Mouse (Mus musculus) thymus, adult 18-20 months (tissue): ENCODE results near the gene Aldh1l2.
"Not testable (repeated sequence)": the region's sequence is repeated elsewhere in the genome, so short reads cannot be mapped to it uniquely, and the experiment has no call there.

Source experiments
- DNase-seq, 2 experiments: peaks; one replicate each; pipeline ENCODE4 v3.0.0; 2022; ENCODE audit warnings: mixed read lengths in 2 of 2

The Aldh1l2 gene

GRCm38 (mm10) chr10:83533910-83534283, at the start of gene Aldh1l2:
TSS of gene Aldh1l2 (minus strand) at chr10:83534140.
- peak; percentile 30 to 37 for DNase-seq

DNA sequence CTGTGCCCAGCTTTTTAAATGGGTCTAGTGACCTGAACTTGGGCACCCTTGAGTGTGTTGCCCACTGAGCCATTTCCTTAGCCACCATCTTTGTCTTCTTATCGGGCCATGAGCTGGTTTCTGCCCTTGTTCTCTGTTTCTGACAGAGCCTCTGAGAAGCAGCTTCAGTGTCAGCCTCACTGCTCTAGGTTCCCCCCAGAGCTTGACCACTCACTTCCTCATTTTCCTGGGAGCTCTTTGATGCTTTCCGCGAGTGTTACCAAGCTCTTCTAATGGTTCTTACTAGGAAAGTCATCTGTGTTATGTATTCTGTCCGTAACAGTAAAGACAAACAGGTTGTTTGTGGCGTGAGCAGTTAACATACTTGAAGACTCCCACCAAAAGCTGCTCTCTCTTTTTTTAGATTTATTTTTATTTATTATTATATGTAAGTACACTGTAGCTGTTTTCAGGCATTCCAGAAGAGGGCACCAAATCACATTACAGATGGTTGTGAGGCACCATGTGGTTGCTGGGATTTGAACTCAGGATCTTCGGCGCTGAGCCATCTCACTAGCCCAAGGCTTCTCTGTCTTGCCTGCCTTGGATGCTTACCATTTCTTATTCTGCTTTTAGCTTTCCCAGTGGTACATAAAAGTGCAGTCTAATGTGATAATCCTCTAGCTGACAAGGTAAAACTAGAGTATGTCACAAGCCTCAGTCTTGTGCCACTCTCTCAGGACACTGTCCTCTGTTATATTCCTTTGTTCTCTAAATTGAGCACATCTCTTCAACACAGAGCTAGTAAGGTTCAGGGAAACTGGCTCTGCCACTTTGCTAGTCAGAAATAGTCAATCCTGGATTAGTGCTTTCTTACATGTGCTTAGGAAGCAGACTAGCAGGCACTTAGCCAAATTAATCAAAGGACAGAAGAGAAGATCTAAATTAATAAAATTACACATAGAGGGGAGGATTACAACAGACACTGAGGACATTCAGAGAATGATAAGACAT, 31.8 kb upstream of the Aldh1l2 start:
- DNase-seq, result no peak

DNA sequence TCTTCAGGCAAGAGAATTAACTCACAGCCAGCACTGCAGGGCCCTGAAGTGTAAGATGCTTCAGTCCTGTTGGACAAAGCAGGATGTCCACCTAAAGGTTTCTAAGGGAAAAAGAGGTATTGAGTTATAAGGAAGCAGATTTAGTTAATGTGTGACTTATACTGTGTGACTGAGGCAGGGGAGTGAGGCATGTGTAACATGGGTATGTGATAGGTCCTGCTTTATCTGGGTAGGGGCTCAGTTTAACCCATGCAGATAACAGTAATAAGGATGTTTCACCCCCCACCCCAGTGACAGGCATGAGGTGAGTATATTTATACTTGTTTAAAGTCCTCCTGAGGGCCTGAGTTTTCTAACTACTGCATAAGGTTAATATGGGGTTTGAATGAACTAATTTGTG, 29.1 kb upstream of the Aldh1l2 start:
- DNase-seq, result no peak

DNA sequence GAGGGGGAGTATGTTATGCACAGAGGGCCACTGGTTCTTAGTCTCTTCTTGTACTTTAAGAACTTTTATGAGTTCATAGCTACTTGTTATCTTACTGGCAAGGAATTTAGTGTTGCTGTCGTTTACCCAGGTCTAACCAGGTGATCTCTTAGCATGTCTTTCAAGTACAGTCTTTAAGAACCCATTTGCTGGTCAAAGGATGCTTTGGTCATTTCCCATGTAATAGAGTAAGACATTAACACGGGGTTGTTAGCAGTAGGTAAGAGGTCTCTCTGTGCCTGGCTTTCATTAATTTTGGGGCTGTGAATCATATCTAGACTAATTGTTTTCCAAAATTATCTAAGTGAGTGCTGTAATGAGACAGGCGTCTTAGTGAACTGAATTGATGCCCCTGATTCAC, 11.4 kb upstream of the Aldh1l2 start:
- DNase-seq, result no peak

DNA sequence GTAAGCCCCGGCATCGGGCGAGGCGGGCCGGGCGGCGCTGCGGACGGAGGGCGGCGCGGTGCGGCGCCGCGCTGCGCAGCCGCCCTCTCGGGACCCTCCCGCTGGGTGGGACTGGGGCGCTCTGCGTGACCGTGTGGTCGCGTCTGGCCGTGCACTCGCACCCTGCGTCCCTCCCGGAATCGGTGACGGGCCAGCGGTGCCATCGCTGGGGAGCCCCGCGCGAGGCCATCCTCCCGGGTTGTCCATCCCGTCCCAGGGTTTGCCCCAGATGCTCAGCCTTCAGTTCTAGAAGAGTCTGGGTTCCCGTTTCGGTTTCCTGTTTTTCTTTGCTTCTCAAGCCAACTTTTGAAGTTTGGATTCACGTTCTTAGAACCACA, 10.2 kb upstream of the Aldh1l2 start:
- peak in 1 of 2 experiments; percentile 49 for DNase-seq

GRCm38 (mm10) chr10:83543439-83544102, 9.6 kb upstream of the Aldh1l2 start, which contains the start of gene Washc4:
TSS of gene Washc4 (plus strand) at chr10:83543752.
- DNase-seq, result peak; percentile 86 to 87

DNA sequence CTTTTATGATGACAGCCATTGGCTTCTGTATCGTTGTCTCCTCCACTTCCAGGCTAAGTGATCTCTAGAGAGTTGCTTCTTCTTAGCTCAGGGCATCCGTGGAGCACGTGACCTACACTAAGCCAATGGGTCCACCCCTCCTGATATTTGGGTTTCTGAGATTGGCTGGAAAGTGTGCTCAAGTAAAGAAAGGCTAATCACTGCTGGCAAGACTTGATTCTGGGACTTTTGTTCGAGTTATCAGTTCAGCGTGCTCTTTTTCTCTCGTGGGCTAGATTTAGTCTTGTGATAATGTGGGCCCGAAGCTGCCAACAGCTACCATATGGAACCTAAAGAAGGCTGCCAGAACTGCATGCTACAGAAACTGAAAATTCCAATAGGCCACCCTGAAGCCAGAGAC, 8.3 kb upstream of the Aldh1l2 start:
- no peak for DNase-seq

GRCm38 (mm10) chr10:83540092-83540491, 6.2 kb upstream of the Aldh1l2 start:
- DNase-seq, result no peak

GRCm38 (mm10) chr10:83539311-83539980, 5.5 kb upstream of the Aldh1l2 start:
- no peak for DNase-seq

- no peak for DNase-seq
Measured at GRCm38 (mm10) chr10:83536436-83536835, 2.5 kb upstream of the Aldh1l2 start.

GRCm38 (mm10) chr10:83533258-83533909, 556 bp downstream of the Aldh1l2 start:
- DNase-seq, result peak in 1 of 2 experiments; percentile 7

DNA sequence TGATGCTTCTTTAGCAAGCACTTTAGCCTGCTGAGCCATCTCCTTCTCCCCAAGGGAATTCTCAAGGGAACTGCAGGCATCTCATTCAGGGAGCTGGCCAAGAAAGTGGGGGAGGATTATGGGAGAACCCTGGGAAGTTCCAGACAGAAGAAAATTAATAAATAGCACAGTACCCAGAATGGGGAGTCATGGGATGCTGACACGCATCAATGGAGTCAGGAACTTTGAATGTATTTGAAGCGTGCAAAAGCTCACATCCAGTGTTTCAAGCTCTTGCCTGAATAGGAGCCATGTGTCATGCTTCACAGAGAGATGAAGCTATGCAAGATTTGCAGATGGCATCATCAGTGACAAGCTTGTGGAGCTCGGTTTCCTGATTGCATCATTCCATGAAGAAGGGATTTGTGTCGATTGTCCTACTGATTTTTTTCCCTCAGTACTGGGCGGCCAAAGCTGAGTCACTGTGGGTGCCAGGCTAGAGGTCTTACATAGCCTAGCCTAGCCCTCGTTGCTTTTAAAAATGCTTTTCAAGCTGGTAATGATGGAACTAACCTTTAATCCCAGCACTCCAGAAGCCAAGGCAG, 3.5 kb downstream of the Aldh1l2 start:
- no peak for DNase-seq

GRCm38 (mm10) chr10:83524238-83524637, 9.7 kb downstream of the Aldh1l2 start:
- DNase-seq, result not testable (repeated sequence)

GRCm38 (mm10) chr10:83520990-83521389, 12.9 kb downstream of the Aldh1l2 start:
- no peak for DNase-seq

DNA sequence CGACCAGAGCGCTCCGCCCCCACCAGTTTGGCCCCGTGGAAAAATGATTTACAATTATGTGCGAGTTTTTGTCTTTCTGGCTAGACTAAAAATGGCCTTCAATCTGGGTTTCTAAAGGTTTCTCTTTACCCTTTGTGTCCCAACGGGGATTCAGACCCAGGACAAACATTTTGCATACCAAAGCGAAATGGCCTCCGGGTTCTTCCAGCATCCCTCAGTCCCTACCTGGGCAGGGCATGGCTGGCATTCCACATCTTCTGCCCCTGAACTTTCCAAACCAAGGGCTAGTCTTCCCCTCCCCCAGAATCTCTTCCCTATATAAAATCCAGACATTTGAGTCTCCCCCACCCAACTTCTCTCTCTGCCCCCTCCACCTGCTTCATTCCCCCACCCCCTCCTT, 20.2 kb downstream of the Aldh1l2 start:
- DNase-seq, result no peak

- no peak for DNase-seq
Measured at GRCm38 (mm10) chr10:83511304-83511703, 22.6 kb downstream of the Aldh1l2 start.

GRCm38 (mm10) chr10:83508962-83509660, 24.8 kb downstream of the Aldh1l2 start:
- DNase-seq, result peak in 1 of 2 experiments; percentile 5

GRCm38 (mm10) chr10:83497321-83497720, 36.6 kb downstream of the Aldh1l2 start:
- no peak for DNase-seq

DNA sequence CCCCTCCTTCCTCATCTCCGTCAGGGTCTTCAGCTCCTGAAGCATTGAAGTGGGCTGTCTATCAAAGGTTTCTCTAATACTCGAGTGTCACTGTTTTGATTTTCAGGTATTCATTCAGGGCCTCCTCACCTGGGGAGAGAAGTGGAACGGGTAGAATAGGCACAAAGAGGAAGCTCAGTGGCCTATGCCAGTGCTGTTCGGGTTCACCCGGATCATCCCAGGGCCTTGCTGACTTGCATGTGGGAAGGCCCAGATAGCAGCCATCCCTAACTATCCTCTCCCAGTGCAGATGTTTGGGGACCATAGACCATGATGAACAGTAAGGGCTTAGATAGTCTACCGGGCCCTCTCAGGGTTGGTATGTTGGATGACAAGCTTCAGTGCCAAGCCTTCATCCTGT, 43.4 kb downstream of the Aldh1l2 start:
- no peak for DNase-seq

- DNase-seq, result no peak
Measured at GRCm38 (mm10) chr10:83477286-83477685, 56.7 kb downstream of the Aldh1l2 start.

- DNase-seq, result no peak
Measured at GRCm38 (mm10) chr10:83475226-83475625, 58.7 kb downstream of the Aldh1l2 start.

- no peak for DNase-seq
Measured at GRCm38 (mm10) chr10:83457531-83457930, 76.4 kb downstream of the Aldh1l2 start.
